Mouse (Mus musculus) adrenal gland, adult (tissue): ENCODE results near the gene Dck.

Source experiments
- DNase-seq, 2 experiments: peaks; one replicate each; pipeline ENCODE4 v3.0.0; 2022 to 2023; ENCODE audit warnings: low spot score in 1 of 2; ENCODE audit not compliant: inconsistent age in 2 of 2

Gene Dck

GRCm38 (mm10) chr5:88791256-88792245 lies 26.8 kb downstream of the Dck start:
- peak; percentile 10 to 66 for DNase-seq

- no peak for DNase-seq
These were observed 28.9 kb downstream of the Dck start for GRCm38 (mm10) chr5:88793676-88794075.

DNA sequence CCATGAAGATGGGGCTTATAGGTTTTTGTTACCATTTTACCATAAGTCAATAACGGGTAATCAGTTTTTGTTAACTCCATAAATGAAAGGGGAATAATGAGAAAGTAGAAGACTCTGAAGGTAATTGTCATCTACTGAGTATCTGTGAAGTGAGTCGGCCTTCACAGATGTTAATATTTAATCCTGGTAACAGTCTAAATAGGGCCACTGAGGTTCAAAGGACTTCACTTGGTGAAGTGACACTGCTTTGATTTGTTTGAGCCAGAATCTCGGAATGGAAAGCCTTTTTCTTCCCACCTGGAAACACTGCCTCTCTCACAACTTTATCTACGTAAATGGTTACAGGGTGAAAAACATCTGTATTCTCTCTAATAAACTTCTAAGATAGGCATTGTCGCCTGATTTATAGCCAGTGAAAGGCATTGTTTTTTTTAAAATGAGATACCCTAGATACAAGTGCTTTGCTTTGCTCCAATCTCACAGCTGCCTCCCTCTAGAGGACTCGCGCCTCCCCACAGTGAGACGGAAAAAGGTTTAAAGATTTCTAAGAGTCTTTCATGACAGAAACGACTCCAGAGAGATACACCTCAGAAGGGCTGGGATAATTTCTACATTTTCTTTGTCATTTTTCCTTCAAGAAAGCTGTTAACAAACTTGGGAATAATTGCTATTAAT lies 31.3 kb downstream of the Dck start:
- no peak for DNase-seq

DNA sequence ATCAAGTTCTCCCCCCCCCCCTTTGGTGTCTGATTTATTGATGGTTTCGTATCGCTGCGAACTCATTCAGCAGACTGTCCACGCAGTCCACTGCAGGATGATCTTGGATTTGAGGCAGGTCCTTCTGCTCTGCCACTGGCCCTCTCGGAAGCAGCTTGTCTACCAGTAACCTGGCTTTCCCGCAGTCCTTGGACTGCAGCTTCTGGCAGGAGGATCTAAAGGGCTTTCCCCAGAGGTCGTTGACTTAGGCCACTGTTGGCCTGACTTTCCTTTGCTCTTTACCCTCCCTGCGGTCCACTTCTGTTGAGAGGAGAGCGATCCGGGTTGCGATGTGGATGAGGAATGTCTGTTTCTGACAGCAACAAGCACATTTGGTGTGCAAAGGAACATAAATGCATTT lies 31.8 kb downstream of the Dck start:
- no peak for DNase-seq

DNA sequence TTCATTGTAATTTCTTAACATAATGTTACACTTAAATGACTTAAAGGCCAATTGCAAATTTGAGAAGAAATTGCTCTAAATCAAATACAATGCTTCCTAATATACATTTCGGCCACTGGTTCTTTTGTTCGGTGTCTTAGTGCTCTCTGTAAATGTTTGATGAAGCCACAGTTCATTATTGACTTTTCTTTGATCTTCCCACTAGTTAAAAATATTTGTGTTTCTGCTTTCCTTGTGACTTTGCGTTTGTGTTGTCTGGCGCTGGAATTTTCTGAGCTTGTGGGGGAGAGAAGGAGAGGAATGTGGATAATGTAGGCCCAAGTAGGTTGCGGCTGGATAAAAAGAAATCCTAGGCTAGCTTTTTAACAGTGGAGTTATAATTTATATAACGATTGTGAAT lies 32.3 kb downstream of the Dck start:
- DNase-seq = no peak

GRCm38 (mm10) chr5:88805616-88806015 lies 40.8 kb downstream of the Dck start:
- no peak for DNase-seq

DNA sequence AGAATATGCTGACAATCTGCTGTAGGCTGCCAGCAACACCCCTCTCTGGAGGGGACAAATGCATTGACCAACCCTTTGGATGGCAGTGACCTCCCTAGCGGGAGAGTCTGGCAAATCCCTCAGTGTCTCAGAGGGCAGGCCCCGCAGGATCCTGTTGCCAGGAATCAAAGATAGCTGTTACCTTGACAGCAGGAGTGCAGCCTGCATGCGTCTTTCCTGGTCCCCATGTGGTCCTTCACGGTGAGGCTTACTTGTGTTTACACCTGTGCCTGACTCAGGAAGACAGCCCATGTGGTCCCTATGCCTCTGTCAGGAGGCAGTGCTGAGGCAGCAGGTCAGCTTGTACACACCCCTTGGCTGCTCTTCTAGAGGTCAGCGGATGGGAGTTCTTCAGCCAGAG lies 41.5 kb downstream of the Dck start:
- no peak for DNase-seq

- DNase-seq = no peak
These were observed 42.5 kb downstream of the Dck start for GRCm38 (mm10) chr5:88807342-88807741.

DNA sequence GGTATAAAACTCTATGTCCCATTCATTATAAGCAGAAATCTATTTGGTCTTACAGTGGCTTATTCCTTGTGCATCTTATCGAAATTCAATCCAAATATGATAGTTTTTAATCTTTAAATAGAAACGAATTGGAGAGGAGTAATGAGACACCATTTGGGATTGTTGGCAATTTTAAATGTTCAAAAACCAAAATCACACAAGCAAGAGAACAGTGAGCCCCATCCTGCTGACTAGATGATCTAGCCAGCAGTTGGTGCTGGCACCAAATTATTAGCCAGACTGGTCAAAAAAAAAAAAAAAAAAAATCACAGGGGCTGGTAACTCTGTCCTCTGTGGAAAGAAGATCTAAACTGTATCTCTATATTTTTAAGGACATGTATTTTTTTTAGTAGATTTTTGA lies 48.4 kb downstream of the Dck start:
- DNase-seq = no peak

GRCm38 (mm10) chr5:88814552-88814951 lies 49.8 kb downstream of the Dck start:
- no peak for DNase-seq

DNA sequence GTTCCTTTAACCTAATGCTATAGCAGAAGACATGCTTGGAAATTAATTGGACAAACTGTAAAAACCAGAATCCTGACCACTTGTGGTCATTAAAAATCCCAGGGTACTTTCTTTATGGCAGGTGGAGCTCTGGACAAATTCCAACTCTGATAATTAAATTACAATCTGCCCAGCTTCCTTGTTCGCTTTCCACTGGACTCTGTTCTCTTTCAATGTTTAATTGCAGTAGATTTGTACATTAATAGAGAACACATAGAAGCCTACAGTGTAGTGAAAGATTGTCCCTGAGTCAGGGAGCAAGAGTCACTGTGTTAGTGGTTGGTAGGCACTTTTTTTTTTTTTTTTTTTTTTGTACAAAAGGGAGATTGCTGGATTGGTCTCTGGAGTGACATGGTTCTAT lies 56.7 kb downstream of the Dck start:
- DNase-seq = no peak

GRCm38 (mm10) chr5:88824838-88825237 lies 60.0 kb downstream of the Dck start:
- no peak for DNase-seq

GRCm38 (mm10) chr5:88829835-88830571 lies 65.2 kb downstream of the Dck start:
- DNase-seq = no peak

GRCm38 (mm10) chr5:88830880-88831279 lies 66.1 kb downstream of the Dck start:
- DNase-seq = no peak

GRCm38 (mm10) chr5:88831935-88832334 lies 67.1 kb downstream of the Dck start:
- DNase-seq = no peak
